Mouse (Mus musculus): ENCODE data around the gene Tnnt3. TPM values are rescaled to one million over a fixed set of nuclear protein-coding genes. Genes with fewer than 3 reads are reported as not detected.

The Tnnt3 gene
- polyA plus RNA-seq, 1 experiment, result 1.9 TPM

DNA sequence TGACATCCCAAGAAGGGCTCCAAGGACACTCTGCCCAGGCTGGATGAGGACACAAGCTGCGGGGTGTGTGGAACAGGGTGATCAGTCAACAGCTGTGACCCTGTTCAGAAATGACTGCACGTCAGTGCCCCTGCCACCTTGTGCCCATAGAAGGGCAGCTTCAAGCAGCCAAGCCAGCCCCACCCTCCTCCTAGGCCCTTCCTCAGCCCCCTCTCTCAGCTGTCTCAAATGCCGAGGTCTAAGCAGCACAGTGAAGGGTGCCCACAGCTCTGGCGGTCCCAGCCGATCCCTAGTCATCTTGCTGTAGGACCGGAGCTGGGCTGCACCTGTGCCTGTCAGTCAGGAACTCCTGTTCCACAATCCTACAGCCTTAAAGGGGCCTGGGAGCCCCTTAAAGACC is 36.4 kb upstream of the Tnnt3 start:
- DNase-seq (ENCODE audit: low read depth), result no peak
- no peak for TF ChIP-seq CTCF (IDR thresholded peaks at IDR 0.05; ENCODE audit: borderline replicate concordance, extremely low read depth, insufficient read depth, insufficient read length)

DNA sequence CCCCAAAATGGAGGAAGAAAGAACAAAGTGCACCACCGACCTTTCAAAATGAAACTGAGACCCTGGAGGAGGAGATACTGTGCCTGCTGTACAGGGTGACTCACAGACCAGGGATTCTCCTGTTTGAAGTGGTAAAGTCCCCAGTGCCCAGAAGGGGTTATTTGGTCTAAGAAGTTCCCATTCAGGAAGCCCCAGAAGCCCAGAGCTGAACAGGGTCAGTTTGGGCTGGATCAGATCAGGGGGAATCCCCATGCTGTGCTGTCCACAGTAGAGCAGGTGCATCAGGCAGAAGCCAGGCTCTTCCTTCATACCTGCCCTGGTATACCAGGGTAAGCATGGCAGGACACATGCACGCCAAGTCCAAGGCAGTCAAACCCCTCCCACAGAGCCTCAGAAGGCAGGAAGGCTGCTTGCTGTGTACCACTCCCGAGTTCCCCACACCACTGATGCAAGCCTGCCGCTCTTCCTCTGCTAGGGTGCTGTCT is 36.0 kb upstream of the Tnnt3 start:
- DNase-seq (ENCODE audit: low read depth), result no peak
- TF ChIP-seq POLR2A (IDR thresholded peaks at IDR 0.05; ENCODE audit: borderline replicate concordance, extremely low read depth, insufficient read depth, insufficient read length, poor library complexity, severe bottlenecking) (no peak), CTCF (IDR thresholded peaks at IDR 0.05; ENCODE audit: borderline replicate concordance, extremely low read depth, insufficient read depth, insufficient read length) (no peak)

DNA sequence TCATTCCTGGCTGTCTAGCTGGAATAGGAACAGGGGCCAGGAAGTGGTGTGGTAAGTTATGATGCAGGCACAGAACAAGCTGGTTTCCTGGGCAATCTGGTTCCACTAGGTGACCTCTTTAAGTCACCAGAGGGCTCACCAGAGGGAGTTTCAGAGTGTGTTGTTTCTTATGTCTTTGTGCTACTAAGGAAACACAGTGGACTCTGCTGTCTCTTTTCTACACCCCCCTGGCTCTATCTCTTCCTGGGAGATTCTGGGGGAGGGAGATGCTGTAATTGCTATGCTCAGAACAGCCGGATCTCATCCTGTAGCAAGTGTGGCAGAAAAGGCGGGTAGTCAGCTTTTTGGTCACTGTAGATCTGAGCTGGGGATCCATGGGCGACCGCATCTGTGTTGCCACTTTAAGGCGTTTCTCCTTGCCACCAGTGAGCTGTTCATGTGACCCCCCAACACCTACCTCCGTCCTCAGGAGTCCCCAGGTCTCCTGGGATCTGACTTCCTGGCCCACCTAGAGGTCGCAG is 28.4 kb upstream of the Tnnt3 start:
- DNase-seq (ENCODE audit: low read depth), result no peak

DNA sequence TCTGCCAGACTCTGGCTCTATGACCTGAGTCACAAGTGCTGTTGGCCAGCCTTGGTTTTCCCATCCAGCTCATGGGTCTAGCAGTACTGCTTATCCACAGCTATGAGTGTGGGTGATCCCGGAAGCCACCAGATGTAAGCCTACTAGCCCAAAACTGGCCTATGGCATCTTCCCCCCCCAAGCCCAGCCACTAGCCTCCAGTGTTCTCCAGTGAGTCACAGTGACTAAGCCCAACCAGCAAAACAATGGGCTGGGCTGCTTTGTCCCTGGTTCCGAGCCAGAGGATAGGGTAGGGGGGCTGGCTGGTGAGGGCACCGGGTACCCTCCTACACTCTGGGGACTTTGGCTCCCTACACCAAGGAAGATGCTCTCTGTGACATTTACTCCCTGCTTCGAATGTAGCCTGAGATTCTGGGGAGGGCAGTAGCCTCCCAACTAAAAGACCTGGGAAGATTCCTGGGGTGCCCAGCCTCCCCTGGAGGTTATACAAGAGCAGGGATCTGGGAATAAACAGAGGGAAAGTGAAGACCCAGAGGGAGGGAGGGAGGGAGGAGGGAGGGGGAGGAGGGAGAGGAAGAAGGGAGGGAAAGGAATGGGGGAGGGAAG is 27.7 kb upstream of the Tnnt3 start:
- DNase-seq (ENCODE audit: low read depth), result peak; percentile 61
- no peak for TF ChIP-seq CTCF (IDR thresholded peaks at IDR 0.05; ENCODE audit: borderline replicate concordance, extremely low read depth, insufficient read depth, insufficient read length)
- TF ChIP-seq POLR2A (IDR thresholded peaks at IDR 0.05; ENCODE audit: borderline replicate concordance, extremely low read depth, insufficient read depth, insufficient read length, poor library complexity, severe bottlenecking), result no peak

More for the DNA sequence above, 28.4 kb upstream of the Tnnt3 start:
- TF ChIP-seq CTCF (IDR thresholded peaks at IDR 0.05; ENCODE audit: borderline replicate concordance, extremely low read depth, insufficient read depth, insufficient read length) (no peak), POLR2A (IDR thresholded peaks at IDR 0.05; ENCODE audit: borderline replicate concordance, extremely low read depth, insufficient read depth, insufficient read length, poor library complexity, severe bottlenecking) (no peak)

DNA sequence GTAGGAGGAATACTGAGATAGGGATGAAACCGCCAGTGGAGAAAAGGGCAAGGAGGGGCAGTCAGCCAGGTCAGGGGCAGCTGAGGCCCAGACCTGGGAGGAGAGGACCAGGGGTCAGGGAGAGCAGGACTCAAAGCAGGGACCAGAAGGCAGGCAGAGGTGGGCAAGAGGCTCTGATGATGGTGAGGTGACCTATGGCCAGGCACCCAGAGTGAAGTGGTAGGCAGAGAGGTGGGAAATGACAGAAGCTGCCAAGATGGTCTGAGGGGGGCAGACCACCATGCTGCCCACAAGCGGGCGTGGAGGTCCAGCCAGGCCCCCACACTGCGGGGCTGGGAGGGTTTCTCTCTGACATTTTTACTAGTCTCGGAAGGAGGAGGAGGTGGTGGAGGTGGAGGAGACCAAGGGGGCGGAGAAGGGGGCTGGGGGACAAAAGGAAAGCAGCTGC is 27.2 kb upstream of the Tnnt3 start:
- no peak for TF ChIP-seq POLR2A (IDR thresholded peaks at IDR 0.05; ENCODE audit: borderline replicate concordance, extremely low read depth, insufficient read depth, insufficient read length, poor library complexity, severe bottlenecking)
- no peak for TF ChIP-seq CTCF (IDR thresholded peaks at IDR 0.05; ENCODE audit: borderline replicate concordance, extremely low read depth, insufficient read depth, insufficient read length)
- DNase-seq (ENCODE audit: low read depth), result no peak

DNA sequence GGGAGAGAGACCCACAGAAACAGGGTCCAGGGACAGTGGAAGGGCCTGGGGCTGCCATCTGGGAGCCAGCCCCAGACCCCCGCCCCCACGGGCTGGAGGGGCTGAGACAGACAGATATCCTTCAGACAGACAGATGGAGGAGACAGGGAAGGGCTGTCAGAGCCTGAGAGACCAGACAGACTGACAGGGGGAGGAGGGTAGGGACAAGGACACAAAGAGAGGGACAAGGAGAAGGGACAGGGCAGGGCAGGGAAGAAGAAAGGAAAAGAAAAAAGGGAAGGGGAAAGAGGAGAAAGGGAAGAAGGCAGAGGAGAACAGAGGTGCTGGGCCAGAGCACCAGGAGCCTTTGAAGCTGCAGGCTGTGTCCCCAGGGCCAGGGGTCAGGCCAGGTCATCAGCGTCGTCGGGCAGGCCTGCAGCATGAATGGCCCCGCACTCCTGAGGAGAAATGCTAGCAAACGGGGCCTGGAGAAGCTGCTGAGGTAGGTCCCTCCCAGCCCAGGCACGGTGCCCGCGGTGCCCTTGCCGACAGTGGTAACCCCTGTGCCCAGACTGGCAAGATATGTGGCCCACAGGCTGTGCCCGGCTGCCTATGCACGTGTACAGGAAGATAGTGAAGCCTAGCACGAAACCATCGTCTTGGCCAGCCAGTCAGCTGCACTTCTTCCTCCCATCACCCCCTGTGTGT is 26.6 kb upstream of the Tnnt3 start:
- TF ChIP-seq POLR2A (IDR thresholded peaks at IDR 0.05; ENCODE audit: borderline replicate concordance, extremely low read depth, insufficient read depth, insufficient read length, poor library complexity, severe bottlenecking) (no peak), CTCF (IDR thresholded peaks at IDR 0.05; ENCODE audit: borderline replicate concordance, extremely low read depth, insufficient read depth, insufficient read length) (no peak)
- DNase-seq (ENCODE audit: low read depth), result no peak

GRCm38 (mm10) chr7:142472936-142473335 is 25.7 kb upstream of the Tnnt3 start:
- no peak for TF ChIP-seq CTCF (IDR thresholded peaks at IDR 0.05; ENCODE audit: borderline replicate concordance, extremely low read depth, insufficient read depth, insufficient read length)
- no peak for TF ChIP-seq POLR2A (IDR thresholded peaks at IDR 0.05; ENCODE audit: borderline replicate concordance, extremely low read depth, insufficient read depth, insufficient read length, poor library complexity, severe bottlenecking)
- no peak for DNase-seq (ENCODE audit: low read depth)

GRCm38 (mm10) chr7:142473476-142473875 is 25.2 kb upstream of the Tnnt3 start:
- no peak for DNase-seq (ENCODE audit: low read depth)
- TF ChIP-seq CTCF (IDR thresholded peaks at IDR 0.05; ENCODE audit: borderline replicate concordance, extremely low read depth, insufficient read depth, insufficient read length) (no peak), POLR2A (IDR thresholded peaks at IDR 0.05; ENCODE audit: borderline replicate concordance, extremely low read depth, insufficient read depth, insufficient read length, poor library complexity, severe bottlenecking) (no peak)

DNA sequence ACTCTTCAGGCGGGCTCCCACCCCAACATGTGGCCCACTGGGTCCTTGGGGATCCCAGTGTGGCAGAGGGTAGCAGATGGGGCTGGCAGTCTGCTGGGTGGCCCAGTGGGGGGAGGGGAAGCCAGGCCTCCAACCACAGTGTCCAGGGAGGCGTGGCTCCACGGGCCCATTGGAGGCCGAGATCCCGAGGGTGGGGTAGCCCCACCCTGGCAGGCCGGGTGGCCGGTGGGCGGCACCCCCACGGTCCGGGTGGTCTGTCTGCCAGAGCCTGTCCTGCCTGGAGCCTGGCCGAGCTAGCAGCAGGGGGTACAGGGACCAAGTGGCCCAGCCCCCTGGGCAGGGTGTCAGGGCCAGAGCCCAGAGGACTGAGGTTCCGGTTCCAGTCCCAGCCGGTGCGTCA is 23.8 kb upstream of the Tnnt3 start:
- TF ChIP-seq POLR2A (IDR thresholded peaks at IDR 0.05; ENCODE audit: borderline replicate concordance, extremely low read depth, insufficient read depth, insufficient read length, poor library complexity, severe bottlenecking) (no peak), CTCF (IDR thresholded peaks at IDR 0.05; ENCODE audit: borderline replicate concordance, extremely low read depth, insufficient read depth, insufficient read length) (no peak)
- no peak for DNase-seq (ENCODE audit: low read depth)

DNA sequence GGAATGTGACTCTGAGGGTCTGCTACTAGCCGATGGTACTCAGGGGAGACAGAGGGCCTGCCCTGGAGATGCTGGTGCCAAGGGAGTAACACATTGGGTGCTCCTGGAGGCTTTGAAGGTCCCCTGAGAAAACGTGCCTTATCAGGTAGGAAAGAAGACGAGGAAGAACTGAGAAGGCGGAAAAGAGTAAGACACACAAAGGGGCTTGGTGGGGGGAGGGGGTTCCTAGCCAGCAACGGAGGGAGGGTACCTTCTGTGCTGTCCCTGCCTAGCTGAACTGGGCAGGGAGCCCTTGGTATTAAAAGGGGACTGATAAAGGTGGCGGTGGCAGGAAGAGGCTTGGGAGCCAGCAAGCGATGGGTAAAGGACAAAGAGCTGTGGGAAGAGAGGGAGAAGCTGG is 23.0 kb upstream of the Tnnt3 start:
- no peak for TF ChIP-seq CTCF (IDR thresholded peaks at IDR 0.05; ENCODE audit: borderline replicate concordance, extremely low read depth, insufficient read depth, insufficient read length)
- TF ChIP-seq POLR2A (IDR thresholded peaks at IDR 0.05; ENCODE audit: borderline replicate concordance, extremely low read depth, insufficient read depth, insufficient read length, poor library complexity, severe bottlenecking), result no peak
- DNase-seq (ENCODE audit: low read depth), result no peak

DNA sequence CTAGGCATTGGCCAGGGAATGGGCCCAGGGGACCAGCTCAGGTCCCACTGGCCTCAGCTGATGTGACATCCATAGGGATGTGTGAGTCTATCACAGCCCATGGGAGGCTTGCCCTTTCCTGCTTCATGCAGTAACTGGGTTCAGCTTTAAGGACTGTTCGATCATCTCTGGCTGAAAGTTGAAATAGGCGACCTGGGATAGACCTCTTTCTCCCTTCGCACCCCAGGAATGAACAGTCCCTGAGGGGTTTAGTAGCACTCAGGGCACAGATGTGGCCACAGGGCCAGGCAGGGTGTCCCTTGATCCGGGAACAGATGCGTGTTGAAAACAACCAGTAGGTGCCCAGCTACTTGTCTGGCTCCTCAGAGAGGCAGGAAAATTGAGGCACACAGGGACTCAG is 22.4 kb upstream of the Tnnt3 start:
- no peak for DNase-seq (ENCODE audit: low read depth)
- TF ChIP-seq POLR2A (IDR thresholded peaks at IDR 0.05; ENCODE audit: borderline replicate concordance, extremely low read depth, insufficient read depth, insufficient read length, poor library complexity, severe bottlenecking) (no peak), CTCF (IDR thresholded peaks at IDR 0.05; ENCODE audit: borderline replicate concordance, extremely low read depth, insufficient read depth, insufficient read length) (no peak)
